Mouse (Mus musculus): ENCODE results near the gene Tmem88.

Tmem88 gene

DNA sequence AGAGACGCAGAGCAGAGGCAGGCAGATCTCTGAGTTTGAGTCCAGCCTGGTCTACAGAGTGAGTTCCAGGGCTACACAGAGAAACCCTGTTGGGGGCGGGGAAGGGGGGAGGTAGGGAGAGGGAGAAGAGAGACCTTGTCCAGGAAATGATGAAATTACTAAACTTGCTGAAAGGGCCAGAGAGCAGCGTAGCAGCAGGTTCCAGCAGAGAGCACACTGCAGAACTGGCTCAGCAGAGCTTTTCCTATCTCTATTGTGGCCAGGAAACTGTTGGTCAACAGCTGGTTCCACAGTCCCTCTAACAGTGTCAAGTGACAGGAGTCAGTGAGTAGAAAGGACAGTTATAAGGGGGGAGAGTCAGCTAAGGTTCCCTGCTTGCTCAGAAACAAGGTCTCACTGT, 18.4 kb downstream of the Tmem88 start:
- no peak for DNase-seq

DNA sequence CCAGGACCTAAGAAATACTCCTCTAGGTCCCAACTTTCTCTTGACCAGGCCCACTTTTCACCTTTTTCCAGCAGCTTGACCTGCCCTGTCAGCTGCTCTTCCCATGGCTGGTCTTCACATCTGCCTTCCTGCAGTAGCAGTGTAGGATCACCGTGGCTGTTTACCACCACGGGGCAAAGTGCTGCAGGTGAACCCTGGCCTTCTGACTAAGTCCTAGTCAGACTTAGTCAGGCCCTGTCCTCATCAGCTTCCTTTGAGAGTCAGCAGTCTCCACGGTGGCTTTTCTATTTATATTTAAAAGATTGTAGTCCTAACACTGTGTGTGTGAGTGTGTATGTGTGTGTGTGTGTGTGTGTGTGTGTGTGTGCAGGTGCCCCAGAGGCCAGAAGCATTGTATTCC, 20.3 kb downstream of the Tmem88 start:
- no peak for DNase-seq

- no peak for DNase-seq
Measured at GRCm38 (mm10) chr11:69375646-69376045, 22.4 kb downstream of the Tmem88 start.

- no peak for DNase-seq
Measured at GRCm38 (mm10) chr11:69373223-69373965, 24.6 kb downstream of the Tmem88 start.

DNA sequence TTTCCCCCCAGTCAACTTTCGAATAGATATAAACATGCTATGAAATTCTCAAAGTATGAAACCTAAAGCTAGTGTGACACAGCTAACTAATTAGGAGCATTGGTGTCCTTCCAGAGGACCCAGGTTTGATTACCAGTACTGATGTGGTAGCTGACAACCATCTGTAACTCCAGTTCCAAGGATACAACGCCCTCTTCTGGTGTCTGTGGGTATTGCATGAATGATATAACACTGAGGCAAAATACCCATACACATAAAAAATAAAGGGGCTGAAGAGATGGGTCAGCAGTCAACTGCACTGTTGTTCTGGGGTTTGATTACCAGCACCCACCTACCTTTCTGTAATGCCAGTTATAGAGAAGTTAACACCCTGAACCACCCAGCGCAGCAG, 25.3 kb downstream of the Tmem88 start:
- peak in 1 of 2 experiments; percentile 18 for DNase-seq

- DNase-seq, result no peak
Measured at GRCm38 (mm10) chr11:69372056-69372779, 25.8 kb downstream of the Tmem88 start.

DNA sequence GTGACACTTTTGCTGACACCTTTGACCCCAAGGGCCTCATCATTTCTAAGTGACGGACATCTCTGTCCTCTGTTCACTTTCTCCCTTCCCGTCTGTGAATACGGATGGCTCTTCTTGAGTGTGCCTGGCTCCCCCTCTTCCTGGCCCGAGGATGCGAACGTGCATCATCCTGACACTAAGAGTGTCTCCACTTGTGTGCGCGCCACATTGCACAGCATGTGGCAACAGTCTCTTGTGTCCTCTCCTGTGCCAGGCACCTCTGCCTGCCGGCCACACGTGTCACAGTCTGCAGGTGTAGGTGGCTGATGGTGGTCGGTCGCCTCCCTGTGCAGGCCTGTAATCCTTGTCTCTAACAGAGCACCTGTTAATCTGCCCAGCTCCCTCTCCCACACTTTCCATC, 26.4 kb downstream of the Tmem88 start:
- DNase-seq, result no peak

GRCm38 (mm10) chr11:69370817-69371215, 27.2 kb downstream of the Tmem88 start:
- DNase-seq, result no peak

DNA sequence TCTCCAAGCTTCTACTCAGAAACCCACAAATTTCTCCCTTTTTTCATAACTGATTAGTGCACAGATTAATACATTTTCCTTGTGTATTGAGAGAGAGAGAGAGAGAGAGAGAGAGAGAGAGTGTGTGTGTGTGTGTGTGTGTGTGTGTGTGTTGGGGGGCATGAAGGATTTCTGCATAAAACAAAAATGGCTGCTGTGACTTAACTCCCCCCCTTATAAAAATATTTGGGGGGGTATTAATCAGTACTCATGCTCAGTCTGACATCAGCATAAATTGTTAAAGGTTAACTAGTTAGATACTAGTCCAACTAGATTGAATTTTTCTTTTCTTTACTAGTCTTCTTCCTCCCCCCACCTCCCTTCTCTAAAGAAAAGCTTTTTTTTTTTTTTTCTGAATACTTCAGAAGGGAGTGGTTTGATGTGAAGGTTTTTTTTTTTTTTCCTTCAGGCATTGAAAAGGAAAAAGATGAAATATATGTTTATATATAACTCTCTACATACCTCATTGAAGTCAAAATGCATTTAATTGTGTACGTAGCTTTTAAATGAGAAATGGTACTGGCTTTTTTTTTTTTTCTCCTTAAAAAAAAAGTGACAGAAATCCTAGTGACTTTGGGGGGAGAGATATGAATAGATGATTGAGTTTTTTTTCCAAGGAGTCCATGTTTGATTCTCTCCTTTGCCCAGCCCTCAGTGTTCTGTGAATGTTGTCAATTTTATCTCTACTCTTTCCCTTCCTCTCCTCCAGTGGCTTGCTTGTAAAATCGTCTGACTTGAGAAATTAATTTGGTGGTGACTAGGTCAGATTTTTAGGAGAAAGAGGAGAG, 27.8 kb downstream of the Tmem88 start:
- no peak for DNase-seq

DNA sequence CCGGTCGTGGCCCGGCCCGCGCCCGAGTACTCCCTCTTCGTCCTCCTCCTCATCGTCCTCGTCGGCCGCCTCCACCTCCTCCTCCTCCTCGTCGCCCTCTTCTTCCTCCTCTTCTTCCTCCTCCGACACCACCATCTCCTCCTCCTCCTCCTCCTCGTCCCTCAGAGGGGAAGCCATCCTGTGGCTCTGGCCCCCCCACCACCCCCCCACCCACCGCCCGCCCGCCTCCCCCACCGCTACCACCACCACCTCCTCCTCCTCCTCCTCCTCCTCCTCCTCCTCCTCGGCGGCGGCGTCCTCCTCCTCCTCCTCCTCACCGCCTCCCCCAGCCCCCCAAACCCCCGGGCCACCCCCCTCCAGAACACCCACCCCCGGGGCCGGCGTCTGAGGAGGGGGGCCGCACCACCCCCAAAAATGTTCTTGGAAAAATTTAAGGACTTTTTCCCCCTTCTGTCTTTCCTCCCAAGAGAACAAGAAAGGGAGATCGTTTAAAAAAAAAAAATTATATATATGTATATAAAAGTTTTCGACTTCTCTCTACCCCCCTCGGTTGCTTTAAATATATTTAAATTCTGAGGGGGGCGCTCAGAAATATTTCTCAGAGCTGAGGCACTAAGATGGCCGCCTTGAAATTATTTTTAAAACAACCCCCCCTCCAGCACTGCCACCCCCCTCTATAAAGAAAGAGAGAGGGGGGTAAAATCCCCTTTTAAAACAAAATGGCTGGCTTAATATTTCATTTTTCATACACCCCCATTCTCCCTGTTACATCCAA, 28.6 kb downstream of the Tmem88 start, which contains the start of gene Chd3:
Gene Chd3 (minus strand): TSS at position 192 of the 775 bp plus-strand sequence.
- DNase-seq, result no peak

DNA sequence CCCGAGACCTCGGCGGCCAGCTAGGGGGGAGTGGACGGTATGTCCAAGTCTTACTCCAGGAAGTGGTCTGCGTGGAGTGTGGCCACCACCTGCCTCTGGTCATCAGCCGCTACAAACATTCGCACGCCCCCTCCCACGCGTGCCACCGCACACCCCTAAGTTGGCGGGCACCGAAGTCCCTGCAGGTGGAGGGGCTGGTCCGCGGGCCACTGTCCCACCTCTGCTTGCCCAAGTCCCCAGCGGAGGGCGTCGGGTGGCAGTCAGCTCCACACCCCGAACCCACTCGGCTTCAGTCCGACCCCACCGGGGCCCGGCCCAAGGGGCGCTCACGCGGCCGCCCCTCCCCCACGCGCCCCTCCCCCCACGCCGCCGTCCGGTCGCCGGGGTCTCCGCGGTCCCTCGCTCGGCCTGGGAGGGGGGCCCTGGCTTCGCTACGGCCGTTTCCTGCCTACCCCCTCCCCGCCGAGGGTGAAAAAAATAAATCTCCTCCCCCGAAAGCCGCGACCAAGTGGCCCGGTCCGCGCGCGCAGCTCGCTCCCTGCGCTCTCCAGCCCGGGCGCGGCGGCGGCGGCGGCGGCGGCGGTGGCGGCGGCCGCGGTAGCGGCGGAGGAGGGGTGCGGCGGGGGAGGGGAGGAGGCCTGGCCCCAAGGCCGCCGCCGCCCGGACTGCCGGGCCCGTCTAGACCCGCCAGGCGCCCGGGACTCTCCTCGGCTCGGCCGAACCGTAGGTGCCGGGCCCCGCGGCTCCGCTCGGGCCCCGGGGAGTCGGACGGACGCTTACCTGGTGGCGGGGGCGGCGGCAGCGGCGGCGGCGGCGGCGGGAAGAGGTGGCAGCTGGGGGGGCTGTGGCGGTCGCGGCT, 29.4 kb downstream of the Tmem88 start:
- peak; percentile 66 to 73 for DNase-seq

- DNase-seq, result peak; percentile 39 to 69
Measured at GRCm38 (mm10) chr11:69367616-69368355, 30.2 kb downstream of the Tmem88 start.

- DNase-seq, result peak in 1 of 2 experiments; percentile 48
Measured at GRCm38 (mm10) chr11:69366855-69367615, 31.0 kb downstream of the Tmem88 start.

DNA sequence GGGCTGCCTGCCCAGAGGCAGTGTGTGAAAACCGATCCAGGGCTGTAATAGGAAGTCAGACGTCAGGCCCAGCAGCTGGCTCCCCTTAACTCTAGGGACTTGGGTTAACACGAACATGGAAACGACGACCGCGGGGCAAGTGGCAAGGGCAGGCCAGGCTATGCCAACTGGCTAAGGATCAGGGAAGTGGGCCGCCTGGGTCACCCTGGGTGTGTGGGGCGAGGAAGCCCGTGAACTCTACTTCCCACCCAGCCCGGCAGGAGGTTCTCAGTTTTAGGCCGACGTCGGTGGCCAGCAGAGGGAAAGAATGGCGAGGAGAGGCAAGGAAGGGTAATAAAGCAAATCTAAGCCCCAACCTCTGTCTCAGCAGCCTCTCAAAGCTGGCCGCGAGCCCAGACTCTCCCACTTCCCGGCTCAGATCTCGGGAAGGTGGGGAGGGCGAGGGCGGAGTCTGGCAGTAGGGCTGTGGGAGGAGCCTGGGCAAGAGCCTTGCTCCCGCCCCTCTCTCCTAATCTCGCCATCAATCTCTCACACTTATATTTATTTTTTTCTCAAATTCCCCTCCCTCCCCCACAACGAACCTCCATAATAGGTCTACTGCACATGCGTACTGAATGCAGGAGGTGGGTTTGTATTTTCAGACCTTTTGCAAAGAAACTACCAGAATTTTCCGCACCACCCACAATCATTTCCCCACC, 31.7 kb downstream of the Tmem88 start:
- peak; percentile 98 for DNase-seq

GRCm38 (mm10) chr11:69365722-69366121, 32.3 kb downstream of the Tmem88 start:
- peak in 1 of 2 experiments; percentile 56 for DNase-seq

- DNase-seq, result peak; percentile 95 to 98
Measured at GRCm38 (mm10) chr11:69364910-69365309, 33.1 kb downstream of the Tmem88 start.

DNA sequence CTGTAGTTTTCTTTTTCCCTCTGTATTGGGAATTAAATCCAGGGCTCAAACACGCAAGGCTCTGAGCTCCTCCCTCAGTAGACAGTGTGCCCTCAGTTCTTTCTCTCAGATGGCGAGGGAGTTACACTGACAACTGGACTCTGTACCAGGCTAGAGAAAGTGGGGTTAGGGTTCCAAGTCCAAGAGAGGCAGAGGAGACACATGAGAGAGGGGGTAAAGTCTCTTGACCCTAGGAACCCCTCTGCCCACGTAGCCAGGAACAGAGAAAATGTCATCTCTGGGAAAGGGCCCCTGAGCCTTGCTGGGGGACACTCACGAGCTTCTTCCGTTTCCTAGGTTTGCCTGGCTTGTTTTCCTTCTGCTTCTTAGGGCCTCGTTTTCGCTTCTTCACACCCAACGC, 33.7 kb downstream of the Tmem88 start:
- DNase-seq, result no peak

GRCm38 (mm10) chr11:69362479-69362878, 35.6 kb downstream of the Tmem88 start:
- DNase-seq, result no peak

DNA sequence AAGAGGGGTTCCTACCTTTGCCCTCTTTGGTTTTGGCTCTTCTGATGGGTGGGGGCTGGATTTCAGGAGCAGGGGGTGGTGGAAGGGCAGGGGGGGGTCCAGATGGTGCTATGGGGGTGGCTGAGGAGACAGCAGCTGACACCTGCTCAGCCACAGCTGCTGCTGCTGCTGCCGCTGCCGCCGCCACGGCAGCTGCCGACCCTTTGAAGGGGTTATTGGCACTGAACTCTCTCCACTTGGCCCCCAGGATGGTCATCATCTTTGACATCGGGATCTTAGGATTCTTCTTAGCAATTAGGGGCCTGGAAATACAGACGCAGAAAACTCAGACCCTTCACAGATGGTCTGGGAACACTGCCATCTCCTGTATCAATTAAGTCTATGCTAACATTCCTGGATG, 36.0 kb downstream of the Tmem88 start:
- DNase-seq, result no peak

Measured in lung, postnatal 4 days (tissue).